Mouse (Mus musculus) cerebellum, adult 2 months (tissue): ENCODE measurements around the gene Rorc.

Experiments
- CTCF ChIP-seq: fragments of 200-500 bp; IDR thresholded peaks from 2 replicates; pipeline ENCODE4 v1.5.1; 2011; ENCODE audit warnings: low read depth, mild to moderate bottlenecking, control low read depth, low read length, moderate library complexity, borderline replicate concordance; ENCODE audit not compliant: insufficient read depth
- POLR2A ChIP-seq: fragments of 200-500 bp; IDR thresholded peaks from 2 replicates; pipeline ENCODE4 v1.6.1; 2011; ENCODE audit warnings: low read length, control low read depth, borderline replicate concordance; ENCODE audit not compliant: insufficient read depth

- TF ChIP-seq CTCF (peak; percentile 27; the same call in 1 of the 2 replicates), POLR2A (no peak)
These were observed 68.6 kb downstream of the Rorc start for GRCm38 (mm10) chr3:94441182-94441581.
